Mouse (Mus musculus): ENCODE results near the gene BC025446.

- TF ChIP-seq CTCF (IDR thresholded peaks at IDR 0.05; ENCODE audit: low read depth) (no peak), EP300 (IDR thresholded peaks at IDR 0.05; ENCODE audit: low read depth) (no peak)
These were observed 53.0 kb downstream of the BC025446 start for GRCm38 (mm10) chr15:75268916-75269829.
